Mouse (Mus musculus) cortical plate, adult 2 months (tissue): Measurements from ENCODE around the gene Wdr95. TPM values are rescaled to one million over a fixed set of nuclear protein-coding genes. Genes with fewer than 3 reads are reported as not detected.

Source experiments
- H3K27ac ChIP-seq: fragments of 200-500 bp; 2 replicates; pipeline ENCODE4 v1.5.1; 2012; ENCODE audit warnings: low read length, control low read depth, inconsistent platforms; ENCODE audit not compliant: insufficient read depth
- H3K4me1 ChIP-seq: fragments of 200-500 bp; 2 replicates; pipeline ENCODE4 v1.6.1; 2011; ENCODE audit warnings: low read length; ENCODE audit not compliant: control insufficient read depth, insufficient read depth
- H3K4me3 ChIP-seq: fragments of 200-500 bp; 2 replicates; pipeline ENCODE4 v1.5.1; 2011; ENCODE audit warnings: mild to moderate bottlenecking, low read length, control low read depth; ENCODE audit not compliant: insufficient read depth
- CTCF ChIP-seq: fragments of 200-500 bp; IDR thresholded peaks from 2 replicates; pipeline ENCODE4 v1.5.1; 2011; ENCODE audit warnings: mild to moderate bottlenecking, control low read depth, low read length; ENCODE audit not compliant: insufficient read depth; ENCODE audit errors: extremely low read depth
- POLR2A ChIP-seq: fragments of 200-500 bp; IDR thresholded peaks from 2 replicates; pipeline ENCODE4 v1.6.1; 2011; ENCODE audit warnings: mild to moderate bottlenecking, low read length, control low read depth; ENCODE audit not compliant: insufficient read depth; ENCODE audit errors: extremely low read depth
- polyA plus RNA-seq: library from polyadenylated mRNA; depleted of rRNA; stranded (reverse); fragments of >200 nt; gene quantifications from 2 replicates; pipeline ENCODE4 v1.2.3, GENCODE M21; 2012

The Wdr95 gene
- polyA plus RNA-seq, 1 experiment = 1.3 TPM

- Histone ChIP-seq H3K4me1 (0 out of 2 replicates have a peak, but pooled peaks cover 4% of the 10 kb centered on the region), H3K27ac (peak overlapping the region; percentile 15; the same call in 1 of the 2 replicates), H3K4me3 (peak overlapping the region; percentile 61)
- TF ChIP-seq CTCF = no peak
- peak; percentile 37; the same call in 1 of the 2 replicates for TF ChIP-seq POLR2A
Measured at GRCm38 (mm10) chr5:149536005-149536404, 7.5 kb downstream of the Wdr95 start.

- peak overlapping the region; percentile 61 for H3K4me3 ChIP-seq
- H3K27ac ChIP-seq = peak overlapping the region; percentile 71
- H3K4me1 ChIP-seq = 0 out of 2 replicates have a peak, but pooled peaks cover 4% of the 10 kb centered on the region
- TF ChIP-seq CTCF (no peak), POLR2A (no peak)
Measured at GRCm38 (mm10) chr5:149537796-149538511, 9.5 kb downstream of the Wdr95 start.

GRCm38 (mm10) chr5:149538531-149538930 is 10.1 kb downstream of the Wdr95 start:
- H3K4me1 ChIP-seq = 0 out of 2 replicates have a peak, but pooled peaks cover 4% of the 10 kb centered on the region
- H3K4me3 ChIP-seq = peak overlapping the region; percentile 61
- TF ChIP-seq POLR2A = no peak
- TF ChIP-seq CTCF = no peak
- H3K27ac ChIP-seq = peak overlapping the region; percentile 71

GRCm38 (mm10) chr5:149539051-149539450 is 10.6 kb downstream of the Wdr95 start:
- 0 out of 2 replicates have a peak, but pooled peaks cover 3% of the 10 kb centered on the region for H3K4me1 ChIP-seq
- H3K4me3 ChIP-seq = no peak overlapping the region
- H3K27ac ChIP-seq = no peak overlapping the region
- TF ChIP-seq CTCF (no peak), POLR2A (no peak)

- TF ChIP-seq POLR2A (no peak), CTCF (no peak)
- no peak overlapping the region for H3K27ac ChIP-seq
- H3K4me3 ChIP-seq = no peak overlapping the region
- H3K4me1 ChIP-seq = 0 out of 2 replicates have a peak, but pooled peaks cover 3% of the 10 kb centered on the region
Measured at GRCm38 (mm10) chr5:149551179-149551578, 22.7 kb downstream of the Wdr95 start.

GRCm38 (mm10) chr5:149552742-149553141 is 24.3 kb downstream of the Wdr95 start:
- TF ChIP-seq CTCF (peak; percentile 47), POLR2A (no peak)
- Histone ChIP-seq H3K4me3 (no peak overlapping the region), H3K27ac (no peak overlapping the region), H3K4me1 (0 out of 2 replicates have a peak, but pooled peaks cover 3% of the 10 kb centered on the region)

- TF ChIP-seq CTCF (no peak), POLR2A (no peak)
- 0 out of 2 replicates have a peak, but pooled peaks cover 3% of the 10 kb centered on the region for H3K4me1 ChIP-seq
- H3K27ac ChIP-seq = no peak overlapping the region
- no peak overlapping the region for H3K4me3 ChIP-seq
Measured at GRCm38 (mm10) chr5:149553373-149553772, 24.9 kb downstream of the Wdr95 start.

GRCm38 (mm10) chr5:149554397-149554796 is 25.9 kb downstream of the Wdr95 start:
- no peak overlapping the region for H3K27ac ChIP-seq
- 0 out of 2 replicates have a peak, but pooled peaks cover 3% of the 10 kb centered on the region for H3K4me1 ChIP-seq
- TF ChIP-seq CTCF = no peak
- TF ChIP-seq POLR2A = no peak
- no peak overlapping the region for H3K4me3 ChIP-seq

- Histone ChIP-seq H3K4me3 (no peak overlapping the region), H3K27ac (peak overlapping the region; percentile 35), H3K4me1 (peaks cover 4% of the 10 kb centered on the region)
- peak; percentile 61 for TF ChIP-seq POLR2A
- TF ChIP-seq CTCF = no peak
Measured at GRCm38 (mm10) chr5:149560903-149561588, 32.6 kb downstream of the Wdr95 start.
